Mouse (Mus musculus) neural tube, embryonic 15.5 days (tissue): Measurements from ENCODE around the gene Dynlt1f. TPM values are rescaled to one million over a fixed set of nuclear protein-coding genes. Genes with fewer than 3 reads are reported as not detected.
"Not testable (repeated sequence)": the region's sequence is repeated elsewhere in the genome, so short reads cannot be mapped to it uniquely, and the experiment has no call there.

Source experiments
- ATAC-seq: fragments of 200-750 bp; cut with Nextera tagmentation; 2 replicates; pipeline ENCODE4 v1.8.0; 2017; ENCODE audit warnings: mild to moderate bottlenecking, moderate TSS enrichment, moderate library complexity; ENCODE audit not compliant: low FRiP score
- H3K27ac ChIP-seq: fragments of 300-500 bp; sonication (generic); replicated peaks from 2 replicates; pipeline ENCODE4 v1.5.1; 2015; ENCODE audit warnings: mild to moderate bottlenecking, inconsistent platforms
- H3K27me3 ChIP-seq: fragments of 300-500 bp; sonication (generic); replicated peaks from 2 replicates; pipeline ENCODE4 v1.6.1; 2015; ENCODE audit warnings: inconsistent platforms
- H3K36me3 ChIP-seq: fragments of 300-500 bp; sonication (generic); 2 replicates; pipeline ENCODE4 v1.6.1; 2015; ENCODE audit warnings: inconsistent platforms
- H3K4me1 ChIP-seq: fragments of 300-500 bp; sonication (generic); 2 replicates; pipeline ENCODE4 v1.6.1; 2015; ENCODE audit warnings: inconsistent platforms
- H3K4me2 ChIP-seq: fragments of 300-500 bp; sonication (generic); 2 replicates; pipeline ENCODE4 v1.6.1; 2015; ENCODE audit warnings: inconsistent platforms, mild to moderate bottlenecking, moderate library complexity
- H3K4me3 ChIP-seq: fragments of 300-500 bp; sonication (generic); replicated peaks from 2 replicates; pipeline ENCODE4 v1.5.1; 2015; ENCODE audit warnings: mild to moderate bottlenecking, inconsistent platforms
- H3K9ac ChIP-seq: fragments of 300-500 bp; sonication (generic); replicated peaks from 2 replicates; pipeline ENCODE4 v1.6.1; 2015; ENCODE audit warnings: mild to moderate bottlenecking, inconsistent platforms
- H3K9me3 ChIP-seq: fragments of 300-500 bp; sonication (generic); replicated peaks from 2 replicates; pipeline ENCODE4 v1.6.1; 2016; ENCODE audit warnings: inconsistent platforms
- WGBS: fragments of 180-500 bp; shearing (Covaris S2); methylation state at CpG from one replicate; pipeline ENCODE4 v1.1.7; 2015; ENCODE audit warnings: mixed read lengths; 5-methylcytosine and 5-hydroxymethylcytosine counted together
- polyA plus RNA-seq: library from polyadenylated mRNA; unstranded; fragments of >200 nt; fragmentation: Nextera tagmentation; extraction: Ambion mirVana; gene quantifications from 2 replicates; pipeline ENCODE4 v1.2.1, GENCODE M21; 2015

Gene Dynlt1f
- polyA plus RNA-seq, 1 experiment from 2014 or later = 281 TPM

- not testable (repeated sequence) for H3K4me1 ChIP-seq, H3K9ac ChIP-seq, H3K27me3 ChIP-seq, H3K36me3 ChIP-seq, H3K4me3 ChIP-seq, H3K9me3 ChIP-seq, H3K27ac ChIP-seq, ATAC-seq, H3K4me2 ChIP-seq
- 78% methylated on average over 1 of the region's 3 CpGs for WGBS
Observed at GRCm38 (mm10) chr17:6656471-6656870, 771 bp upstream of the Dynlt1f start.

GRCm38 (mm10) chr17:6655087-6655511 is 601 bp downstream of the Dynlt1f start:
- Histone ChIP-seq H3K27ac (peak overlapping the region; percentile 93), H3K4me3 (peak overlapping the region; percentile 50), H3K4me2 (peak overlapping the region; percentile 52), H3K9ac (peak overlapping the region; percentile 54)
- H3K36me3 ChIP-seq, H3K9me3 ChIP-seq, H3K4me1 ChIP-seq, H3K27me3 ChIP-seq: not testable (repeated sequence)
- WGBS = under 1% methylated on average over 35 of the region's 36 CpGs
- peak; percentile 96 for ATAC-seq

- not testable (repeated sequence) for H3K9ac ChIP-seq, H3K27ac ChIP-seq, H3K9me3 ChIP-seq, H3K4me2 ChIP-seq, H3K4me3 ChIP-seq, H3K4me1 ChIP-seq, ATAC-seq, H3K36me3 ChIP-seq, H3K27me3 ChIP-seq
- 62% methylated on average over 4 of the region's 5 CpGs for WGBS
Observed at GRCm38 (mm10) chr17:6653341-6653946, 2.3 kb downstream of the Dynlt1f start.

GRCm38 (mm10) chr17:6650904-6651565 is 4.7 kb downstream of the Dynlt1f start:
- not testable (repeated sequence) for H3K36me3 ChIP-seq, H3K9me3 ChIP-seq, H3K9ac ChIP-seq, H3K27ac ChIP-seq, H3K4me3 ChIP-seq, ATAC-seq, H3K4me2 ChIP-seq, H3K27me3 ChIP-seq, H3K4me1 ChIP-seq
- 88% methylated on average over 6 of the region's 7 CpGs for WGBS

- 98% methylated on average over 3 of the region's 3 CpGs for WGBS
- H3K4me2 ChIP-seq, H3K36me3 ChIP-seq, H3K9ac ChIP-seq, H3K27me3 ChIP-seq, H3K4me3 ChIP-seq, H3K4me1 ChIP-seq, H3K9me3 ChIP-seq, ATAC-seq, H3K27ac ChIP-seq: not testable (repeated sequence)
Observed at GRCm38 (mm10) chr17:6647452-6647851, 8.2 kb downstream of the Dynlt1f start.

- H3K9me3 ChIP-seq, H3K36me3 ChIP-seq, H3K4me1 ChIP-seq, H3K27me3 ChIP-seq, H3K27ac ChIP-seq, H3K4me2 ChIP-seq, ATAC-seq, H3K9ac ChIP-seq, H3K4me3 ChIP-seq: not testable (repeated sequence)
- WGBS = 95% methylated on average over 8 of the region's 8 CpGs
Observed at GRCm38 (mm10) chr17:6646841-6647240, 8.9 kb downstream of the Dynlt1f start.

- H3K27me3 ChIP-seq, ATAC-seq, H3K27ac ChIP-seq, H3K4me1 ChIP-seq, H3K4me3 ChIP-seq, H3K9ac ChIP-seq, H3K36me3 ChIP-seq, H3K4me2 ChIP-seq, H3K9me3 ChIP-seq: not testable (repeated sequence)
- 91% methylated on average over 4 of the region's 4 CpGs for WGBS
Observed at GRCm38 (mm10) chr17:6645668-6646067, 10.0 kb downstream of the Dynlt1f start.

GRCm38 (mm10) chr17:6644673-6645072 is 11.0 kb downstream of the Dynlt1f start:
- not testable (repeated sequence) for H3K4me2 ChIP-seq, H3K27me3 ChIP-seq, H3K9me3 ChIP-seq, H3K36me3 ChIP-seq, H3K27ac ChIP-seq, H3K9ac ChIP-seq, H3K4me1 ChIP-seq, ATAC-seq, H3K4me3 ChIP-seq
- WGBS = 92% methylated on average over 4 of the region's 4 CpGs

GRCm38 (mm10) chr17:6644210-6644609 is 11.5 kb downstream of the Dynlt1f start:
- H3K4me3 ChIP-seq, H3K4me1 ChIP-seq, H3K9ac ChIP-seq, ATAC-seq, H3K4me2 ChIP-seq, H3K27ac ChIP-seq, H3K9me3 ChIP-seq, H3K27me3 ChIP-seq, H3K36me3 ChIP-seq: not testable (repeated sequence)
- WGBS = 88% methylated on average over 8 of the region's 9 CpGs

GRCm38 (mm10) chr17:6640771-6641429 is 14.8 kb downstream of the Dynlt1f start:
- WGBS = 86% methylated on average over 14 of the region's 14 CpGs
- H3K4me1 ChIP-seq, H3K27me3 ChIP-seq, H3K9me3 ChIP-seq, H3K9ac ChIP-seq, H3K4me2 ChIP-seq, H3K4me3 ChIP-seq, ATAC-seq, H3K27ac ChIP-seq, H3K36me3 ChIP-seq: not testable (repeated sequence)

GRCm38 (mm10) chr17:6640044-6640637 is 15.6 kb downstream of the Dynlt1f start:
- not testable (repeated sequence) for H3K9ac ChIP-seq, H3K27me3 ChIP-seq, H3K4me2 ChIP-seq, H3K27ac ChIP-seq, ATAC-seq, H3K4me1 ChIP-seq, H3K9me3 ChIP-seq, H3K4me3 ChIP-seq, H3K36me3 ChIP-seq
- WGBS = 90% methylated on average over 10 of the region's 10 CpGs

GRCm38 (mm10) chr17:6639486-6639885 is 16.2 kb downstream of the Dynlt1f start:
- ATAC-seq, H3K9me3 ChIP-seq, H3K27me3 ChIP-seq, H3K27ac ChIP-seq, H3K4me3 ChIP-seq, H3K36me3 ChIP-seq, H3K9ac ChIP-seq, H3K4me2 ChIP-seq, H3K4me1 ChIP-seq: not testable (repeated sequence)
- 94% methylated on average over 16 of the region's 21 CpGs for WGBS
